Mouse (Mus musculus) T-helper 1 cell (primary cell): ENCODE data around the gene Map3k20.

Experiments used
- in situ Hi-C: fragments of 300-600 bp; cut with MboI, MseI; formaldehyde crosslinking; loops from one replicate; pipeline ENCODE4 v1.15.1; 2025; ENCODE audit warnings: high pct_unique_total_duplicates

Map3k20 gene

DNA sequence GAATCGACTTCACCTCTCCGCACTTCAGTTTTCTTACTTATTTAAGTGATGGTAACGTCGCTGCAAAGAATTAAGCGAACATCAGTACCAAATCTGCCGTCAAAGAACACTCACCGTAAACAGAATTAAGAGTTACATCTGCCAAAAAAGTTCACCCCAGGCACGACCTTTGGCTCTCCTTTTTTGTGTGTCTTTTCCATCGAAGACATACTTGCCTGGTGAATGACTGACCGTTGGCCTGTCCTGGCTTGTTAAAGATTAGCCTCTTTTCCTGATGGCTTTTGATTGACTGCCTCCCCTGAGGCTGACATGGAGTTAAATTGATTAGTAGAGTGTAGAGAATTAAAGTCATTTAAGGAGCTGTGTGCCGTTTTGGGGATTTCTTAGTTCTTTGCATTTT, 191.8 kb downstream of the Map3k20 start:
- in situ Hi-C loops = no loop called here

DNA sequence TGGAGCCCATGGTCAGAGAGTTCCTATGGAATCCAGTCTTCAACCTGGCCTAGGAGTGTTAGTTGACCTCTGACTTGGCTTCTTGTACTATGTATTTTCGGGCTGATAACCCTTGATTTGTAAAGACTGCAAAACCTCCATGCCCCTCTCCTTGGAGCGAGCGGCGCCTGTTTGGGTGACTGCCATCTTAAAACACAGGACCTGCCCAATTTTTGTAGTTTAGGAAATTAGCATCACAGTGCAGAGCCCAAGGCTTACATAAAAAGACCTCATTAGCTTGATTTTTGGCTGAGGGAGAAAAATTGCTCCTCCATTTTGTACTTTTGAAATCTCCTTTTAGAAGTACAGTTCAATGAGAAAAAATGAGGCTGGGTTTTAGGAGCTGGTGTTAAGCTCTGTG, 192.7 kb downstream of the Map3k20 start:
- in situ Hi-C loops = no loop called here

DNA sequence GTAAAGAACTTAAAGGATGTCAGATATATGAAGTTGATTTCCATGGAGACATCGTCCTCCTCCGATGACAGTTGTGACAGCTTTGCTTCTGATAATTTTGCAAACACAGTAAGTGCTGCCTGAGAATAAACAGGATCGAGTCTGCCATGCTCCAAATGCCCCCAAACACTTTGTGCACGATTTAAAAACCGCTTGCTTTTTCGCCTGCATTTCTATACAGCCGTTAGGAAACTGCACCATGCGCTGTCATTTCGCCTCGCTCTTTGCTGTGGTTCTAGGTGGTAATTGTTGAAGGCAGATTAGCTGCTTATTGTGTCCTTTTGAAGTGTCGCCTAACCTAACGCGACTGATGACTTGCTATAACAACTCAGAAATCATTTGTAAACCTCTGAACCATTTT, 193.5 kb downstream of the Map3k20 start:
- in situ Hi-C loops = no loop called here

DNA sequence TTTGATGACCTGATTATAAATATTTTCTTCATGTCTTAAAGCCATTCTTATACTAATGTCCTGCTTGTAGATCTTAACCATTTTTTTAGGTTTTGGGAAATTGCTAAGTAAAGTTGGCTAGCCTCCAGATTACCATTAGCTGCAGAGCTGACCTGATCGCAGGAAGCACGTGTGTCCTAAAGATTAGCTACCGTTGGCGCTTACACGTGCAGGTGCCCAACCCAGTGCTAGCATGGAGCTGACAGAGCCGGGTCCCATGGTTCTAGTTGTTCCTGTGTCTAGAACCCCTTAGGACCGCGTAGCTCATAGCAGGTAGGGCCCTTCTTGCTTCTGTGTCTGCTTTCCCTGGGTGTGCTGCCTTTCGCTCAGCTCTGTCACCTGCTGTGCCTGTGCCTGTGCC, 194.4 kb downstream of the Map3k20 start:
- in situ Hi-C loops = no loop called here

DNA sequence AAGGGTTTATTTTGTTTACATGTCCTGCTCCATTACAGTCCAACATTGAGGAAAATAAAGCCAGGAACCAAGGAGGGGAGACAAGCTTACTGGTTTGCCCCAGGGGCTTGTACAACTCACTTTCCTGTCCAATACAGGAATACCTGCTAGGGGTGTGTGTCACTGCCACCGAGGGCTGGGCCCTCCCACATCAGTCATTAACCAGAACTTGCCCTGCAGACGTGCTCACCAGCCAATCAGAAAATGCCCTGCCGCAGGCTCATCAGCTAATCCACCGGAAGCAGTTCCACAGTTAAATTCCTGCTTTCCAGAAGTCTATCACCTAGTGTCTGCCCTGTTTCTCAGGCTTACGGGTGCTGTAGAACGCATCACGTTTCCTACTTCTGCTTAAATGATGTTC, 206.2 kb downstream of the Map3k20 start:
- in situ Hi-C loops = no loop called here
